ENCODE assay signal across 8 mouse cellular contexts in genomic region chr10:91081959-91082507, GRCm38 (mm10). TPM values are rescaled to one million over a fixed set of nuclear protein-coding genes. Genes with fewer than 3 reads are reported as not detected.
A peak's percentile ranks its signal among the peaks of the same experiment; 100 is the strongest.
DNase-seq lines count a peak whose midpoint lies in the region; ATAC-seq and TF ChIP-seq lines count a peak whose summit lies in the region.

No protein-coding gene starts in this region.

- no peaks in the 10 kb centered on the region for H3K9me3 ChIP-seq in embryonic facial prominence, embryonic 13.5 days

- peaks cover 12% of the 10 kb centered on the region for H3K36me3 ChIP-seq in thymus, adult 2 months (ENCODE audit: control insufficient read depth, insufficient read depth, low read length)
- H3K36me3 ChIP-seq in embryonic facial prominence, embryonic 13.5 days, result peaks cover 20% of the 10 kb centered on the region

- peaks cover 3% of the 10 kb centered on the region; the same call in 1 of the 2 replicates for H3K4me1 ChIP-seq in thymus, adult 2 months (replicated peaks; ENCODE audit: control insufficient read depth, insufficient read depth, low read length)
- H3K4me1 ChIP-seq in embryonic facial prominence, embryonic 13.5 days, result peaks cover 7% of the 10 kb centered on the region; the same call in 1 of the 2 replicates

- peak overlapping the region; percentile 70 for H3K4me2 ChIP-seq in embryonic facial prominence, embryonic 13.5 days

- TF ChIP-seq POLR2A in thymus, adult 2 months (IDR thresholded peaks at IDR 0.05; ENCODE audit: control insufficient read depth, extremely low read depth, insufficient read depth, low read length, poor library complexity), result no peak

- ATAC-seq in embryonic facial prominence, embryonic 13.5 days (ENCODE audit: insufficient number of reproducible peaks, insufficient read depth, low FRiP score, low TSS enrichment, low read depth), result no peak
- ATAC-seq in inflammation-experienced regulatory T-cells, adult 6 months, result peak; percentile 22
- ATAC-seq in megakaryocyte progenitor cell, adult 5-6 weeks (replicated peaks; ENCODE audit: poor library complexity), result peak; percentile 40

- H3K9ac ChIP-seq in embryonic facial prominence, embryonic 13.5 days, result peak overlapping the region; percentile 91

- H3K4me3 ChIP-seq in thymus, adult 2 months (ENCODE audit: control insufficient read depth, insufficient read depth, low read length), result peak overlapping the region; percentile 87
- H3K4me3 ChIP-seq in embryonic facial prominence, embryonic 13.5 days, result peak overlapping the region; percentile 87

- under 1% methylated on average over 27 of the region's 27 CpGs for WGBS in thymus, adult 2 months
- under 1% methylated on average over 27 of the region's 27 CpGs for whole genome bisulfite sequencing in embryonic facial prominence, embryonic 13.5 days

- no peak; the same call in 1 of the 2 replicates for TF ChIP-seq CTCF in thymus, adult 2 months (IDR thresholded peaks at IDR 0.05; ENCODE audit: borderline replicate concordance, control insufficient read depth, extremely low read depth, insufficient read depth, low read length, poor library complexity)

- peak overlapping the region; percentile 18; the same call in 1 of the 2 replicates for H3K27ac ChIP-seq in thymus, adult 2 months (ENCODE audit: control insufficient read depth, insufficient read depth, low read length)
- peak overlapping the region; percentile 82 for H3K27ac ChIP-seq in embryonic facial prominence, embryonic 13.5 days

- DNase-seq in thymus, adult 2 months, result no peak
- DNase-seq in thymus, postnatal 25 days, result no peak
- DNase-seq in layer of hippocampus, adult 9-11 months, result no peak
- DNase-seq in cerebellum, adult 9-10 months, result no peak
- DNase-seq in frontal cortex, adult 2 months (ENCODE audit: extremely low spot score in 1 of 2, low spot score in 1 of 2), result no peak

- H3K27me3 ChIP-seq in thymus, adult 2 months (ENCODE audit: control insufficient read depth, insufficient read depth, low read length), result no peaks in the 10 kb centered on the region
- H3K27me3 ChIP-seq in embryonic facial prominence, embryonic 13.5 days, result no peaks in the 10 kb centered on the region

RNA-seq across cellular contexts. Expression of gene Apaf1, which starts 0.5 kb away (rescaled TPM):
- polyA plus RNA-seq in thymus, adult 2 months (2012; rRNA removed), result 18.1 and 20.9 TPM in 2 replicates
- 24.6 and 25.7 TPM in 2 replicates for polyA plus RNA-seq in embryonic facial prominence, embryonic 13.5 days (2015; fragmentation: Nextera tagmentation; extraction: Ambion mirVana)
- 10 to 100 TPM in 2 of 3 experiments, 1 to 10 TPM in 1; 6.9 to 23.2 (median 11.6) TPM for polyA plus RNA-seq in inflammation-experienced regulatory T-cells, adult 6 months (2017; shearing (Covaris generic))
- 68.3 and 71.6 TPM in 2 replicates for total RNA-seq in megakaryocyte progenitor cell, adult 5-6 weeks (2015)
- 35.0 and 40.7 TPM in 2 replicates for total RNA-seq in megakaryocyte progenitor cell, adult 5-6 weeks (2017)
- 10.6 and 11.8 TPM in 2 replicates for polyA plus RNA-seq in frontal cortex, adult 2 months (2012; rRNA removed)

RNA-seq across cellular contexts. Expression of gene Ikbip, which starts 0.7 kb away (rescaled TPM):
- polyA plus RNA-seq in thymus, adult 2 months (2012; rRNA removed), result 0.93 and 0.94 TPM in 2 replicates
- 57.5 and 71.1 TPM in 2 replicates for polyA plus RNA-seq in embryonic facial prominence, embryonic 13.5 days (2015; fragmentation: Nextera tagmentation; extraction: Ambion mirVana)
- 1 to 10 TPM; 5.3 to 8.6 (median 6.9) TPM for polyA plus RNA-seq in inflammation-experienced regulatory T-cells, adult 6 months (2017; shearing (Covaris generic))
- total RNA-seq in megakaryocyte progenitor cell, adult 5-6 weeks (2015), result 17.1 TPM in 2 replicates
- 23.1 and 26.9 TPM in 2 replicates for total RNA-seq in megakaryocyte progenitor cell, adult 5-6 weeks (2017)
- 13.5 and 14.5 TPM in 2 replicates for polyA plus RNA-seq in frontal cortex, adult 2 months (2012; rRNA removed)

RNA-seq across cellular contexts. Expression of gene Slc25a3, which starts 41.8 kb away (rescaled TPM):
- 257 and 307 TPM in 2 replicates for polyA plus RNA-seq in thymus, adult 2 months (2012; rRNA removed)
- 402 and 411 TPM in 2 replicates for polyA plus RNA-seq in embryonic facial prominence, embryonic 13.5 days (2015; fragmentation: Nextera tagmentation; extraction: Ambion mirVana)
- polyA plus RNA-seq in inflammation-experienced regulatory T-cells, adult 6 months (2017; shearing (Covaris generic)), result 100 to 1,000 TPM; 227 to 247 (median 243) TPM
- total RNA-seq in megakaryocyte progenitor cell, adult 5-6 weeks (2015), result 664 and 680 TPM in 2 replicates
- 231 and 244 TPM in 2 replicates for total RNA-seq in megakaryocyte progenitor cell, adult 5-6 weeks (2017)
- 659 and 706 TPM in 2 replicates for polyA plus RNA-seq in frontal cortex, adult 2 months (2012; rRNA removed)
